Mouse (Mus musculus): ENCODE measurements around the gene Tomm40l. TPM values are rescaled to one million over a fixed set of nuclear protein-coding genes. Genes with fewer than 3 reads are reported as not detected.
A peak's percentile ranks its signal among the peaks of the same experiment; 100 is the strongest.

The Tomm40l gene
- polyA plus RNA-seq, 1 experiment from 2014 or later, result 29.8 TPM

DNA sequence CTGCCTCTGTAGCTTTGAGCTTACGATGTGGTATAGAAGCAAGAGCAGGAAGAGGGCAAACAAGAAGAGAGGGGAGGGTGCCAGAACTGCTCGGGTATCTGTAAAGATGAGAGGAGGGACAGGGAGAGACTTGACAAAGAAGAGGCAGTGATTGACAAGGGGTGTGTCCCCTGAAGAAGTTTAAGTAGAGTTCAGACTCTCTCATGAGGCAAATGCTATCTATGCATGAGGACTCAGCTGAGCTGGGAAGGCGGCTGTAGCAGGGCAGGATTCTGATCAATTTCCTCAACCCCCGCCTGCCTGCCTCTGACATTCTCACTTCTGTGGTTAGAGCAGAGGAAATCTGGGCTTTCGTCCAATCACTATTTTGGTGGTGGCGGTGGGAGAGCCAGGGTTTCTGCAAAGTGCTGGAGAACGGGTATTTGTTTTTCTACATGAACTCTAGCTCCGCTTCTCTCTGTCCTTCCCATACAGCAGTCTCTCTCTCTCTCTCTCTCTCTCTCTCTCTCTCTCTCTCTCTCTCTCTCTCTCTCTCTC, 40.3 kb upstream of the Tomm40l start:
- Histone ChIP-seq H3K36me3 (peaks cover 22% of the 10 kb centered on the region), H3K9ac (no peak overlapping the region), H3K4me1 (peaks cover 19% of the 10 kb centered on the region), H3K4me2 (peak overlapping the region; percentile 47), H3K27me3 (no peaks in the 10 kb centered on the region), H3K27ac (peak overlapping the region; percentile 91), H3K4me3 (peak overlapping the region; percentile 25), H3K9me3 (no peaks in the 10 kb centered on the region)
- ATAC-seq (ENCODE audit: insufficient number of reproducible peaks, low FRiP score, low TSS enrichment, low read depth), result peak; percentile 76
- WGBS, result 2% methylated on average over 8 of the region's 8 CpGs

GRCm38 (mm10) chr1:171260316-171260715, 38.0 kb upstream of the Tomm40l start:
- no peak overlapping the region for H3K4me2 ChIP-seq
- ATAC-seq (ENCODE audit: insufficient number of reproducible peaks, low FRiP score, low TSS enrichment, low read depth), result no peak
- no peaks in the 10 kb centered on the region for H3K9me3 ChIP-seq
- peaks cover 37% of the 10 kb centered on the region for H3K36me3 ChIP-seq
- peaks cover 19% of the 10 kb centered on the region for H3K4me1 ChIP-seq
- no peak overlapping the region for H3K9ac ChIP-seq
- WGBS, result 80% methylated on average over 3 of the region's 3 CpGs
- H3K4me3 ChIP-seq, result no peak overlapping the region
- H3K27ac ChIP-seq, result no peak overlapping the region
- H3K27me3 ChIP-seq, result no peaks in the 10 kb centered on the region

DNA sequence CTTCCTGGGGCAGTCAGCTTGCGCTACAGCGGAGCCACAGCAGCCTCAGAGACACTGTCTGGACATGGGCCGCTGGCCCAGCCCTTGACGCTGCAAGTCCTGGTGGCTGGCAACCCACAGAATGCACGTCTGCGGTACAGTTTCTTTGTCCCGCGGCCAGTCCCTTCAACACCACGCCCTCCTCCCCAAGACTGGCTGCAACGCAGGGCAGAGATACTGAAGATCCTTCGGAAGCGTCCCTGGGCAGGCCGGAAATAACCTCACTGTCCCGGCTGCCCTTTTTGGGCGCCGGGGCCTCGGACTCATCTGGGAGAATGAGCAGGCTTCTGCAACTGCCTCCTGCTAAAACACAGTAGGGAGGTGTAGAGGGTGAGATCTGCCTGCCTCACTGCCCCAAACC, 36.6 kb upstream of the Tomm40l start:
- Histone ChIP-seq H3K4me1 (peaks cover 18% of the 10 kb centered on the region), H3K9ac (no peak overlapping the region), H3K27me3 (no peaks in the 10 kb centered on the region), H3K36me3 (peaks cover 48% of the 10 kb centered on the region), H3K9me3 (no peaks in the 10 kb centered on the region), H3K27ac (no peak overlapping the region), H3K4me3 (no peak overlapping the region), H3K4me2 (no peak overlapping the region)
- no peak for ATAC-seq (ENCODE audit: insufficient number of reproducible peaks, low FRiP score, low TSS enrichment, low read depth)
- 83% methylated on average over 17 of the region's 17 CpGs for WGBS

GRCm38 (mm10) chr1:171257781-171258180, 35.5 kb upstream of the Tomm40l start:
- Histone ChIP-seq H3K9me3 (no peaks in the 10 kb centered on the region), H3K4me2 (no peak overlapping the region), H3K27me3 (no peaks in the 10 kb centered on the region), H3K4me1 (peaks cover 15% of the 10 kb centered on the region), H3K36me3 (peaks cover 50% of the 10 kb centered on the region), H3K9ac (no peak overlapping the region), H3K4me3 (no peak overlapping the region), H3K27ac (no peak overlapping the region)
- 89% methylated on average over 9 of the region's 9 CpGs for WGBS
- ATAC-seq (ENCODE audit: insufficient number of reproducible peaks, low FRiP score, low TSS enrichment, low read depth), result no peak

GRCm38 (mm10) chr1:171256937-171257548, 34.7 kb upstream of the Tomm40l start:
- Histone ChIP-seq H3K27me3 (no peaks in the 10 kb centered on the region), H3K36me3 (peaks cover 50% of the 10 kb centered on the region)
- no peak for ATAC-seq (ENCODE audit: insufficient number of reproducible peaks, low FRiP score, low TSS enrichment, low read depth)

DNA sequence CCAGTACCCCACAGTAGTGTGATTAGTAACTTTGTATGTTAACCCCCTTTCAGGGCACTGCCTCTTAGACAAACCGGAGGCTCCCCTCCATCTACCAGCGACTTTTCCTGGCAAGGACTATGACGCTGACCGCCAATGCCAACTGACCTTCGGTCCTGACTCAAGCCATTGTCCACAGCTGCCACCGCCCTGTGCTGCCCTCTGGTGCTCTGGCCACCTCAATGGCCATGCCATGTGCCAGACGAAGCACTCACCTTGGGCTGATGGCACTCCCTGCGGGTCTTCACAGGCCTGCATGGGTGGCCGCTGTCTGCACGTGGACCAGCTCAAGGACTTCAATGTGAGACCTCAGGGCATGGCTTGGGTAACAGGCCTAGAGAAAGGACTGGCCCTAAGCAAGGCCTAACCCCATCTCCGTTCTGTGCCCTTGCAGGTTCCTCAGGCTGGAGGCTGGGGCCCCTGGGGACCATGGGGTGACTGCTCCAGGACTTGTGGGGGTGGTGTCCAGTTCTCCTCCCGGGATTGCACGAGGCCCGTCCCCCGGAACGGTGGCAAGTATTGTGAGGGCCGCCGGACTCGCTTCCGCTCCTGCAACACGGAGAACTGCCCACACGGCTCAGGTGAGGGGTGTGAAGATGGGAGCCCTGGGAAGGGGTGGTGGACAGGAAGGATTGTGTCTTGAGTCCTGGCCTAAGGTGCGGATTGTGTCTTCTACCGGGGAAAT, 33.9 kb upstream of the Tomm40l start:
- Histone ChIP-seq H3K4me1 (peaks cover 21% of the 10 kb centered on the region), H3K9me3 (no peaks in the 10 kb centered on the region), H3K36me3 (peaks cover 50% of the 10 kb centered on the region), H3K27me3 (no peaks in the 10 kb centered on the region), H3K4me3 (no peak overlapping the region), H3K4me2 (no peak overlapping the region), H3K9ac (no peak overlapping the region), H3K27ac (no peak overlapping the region)
- 89% methylated on average over 24 of the region's 24 CpGs for WGBS
- no peak for ATAC-seq (ENCODE audit: insufficient number of reproducible peaks, low FRiP score, low TSS enrichment, low read depth)

More at GRCm38 (mm10) chr1:171256937-171257548, 34.7 kb upstream of the Tomm40l start:
- Histone ChIP-seq H3K9ac (no peak overlapping the region), H3K4me3 (no peak overlapping the region), H3K27ac (no peak overlapping the region), H3K4me2 (no peak overlapping the region), H3K9me3 (no peaks in the 10 kb centered on the region), H3K4me1 (peaks cover 15% of the 10 kb centered on the region)
- 66% methylated on average over 15 of the region's 15 CpGs for WGBS

GRCm38 (mm10) chr1:171252415-171252814, 30.1 kb upstream of the Tomm40l start:
- H3K27me3 ChIP-seq, result no peaks in the 10 kb centered on the region
- ATAC-seq (ENCODE audit: insufficient number of reproducible peaks, low FRiP score, low TSS enrichment, low read depth), result no peak
- peaks cover 26% of the 10 kb centered on the region for H3K36me3 ChIP-seq
- H3K4me3 ChIP-seq, result peak overlapping the region; percentile 41
- H3K9me3 ChIP-seq, result no peaks in the 10 kb centered on the region
- 35% methylated on average over 17 of the region's 17 CpGs for WGBS
- H3K4me1 ChIP-seq, result peaks cover 58% of the 10 kb centered on the region
- peak overlapping the region; percentile 91 for H3K27ac ChIP-seq
- peak overlapping the region; percentile 23 for H3K9ac ChIP-seq
- peak overlapping the region; percentile 58 for H3K4me2 ChIP-seq

DNA sequence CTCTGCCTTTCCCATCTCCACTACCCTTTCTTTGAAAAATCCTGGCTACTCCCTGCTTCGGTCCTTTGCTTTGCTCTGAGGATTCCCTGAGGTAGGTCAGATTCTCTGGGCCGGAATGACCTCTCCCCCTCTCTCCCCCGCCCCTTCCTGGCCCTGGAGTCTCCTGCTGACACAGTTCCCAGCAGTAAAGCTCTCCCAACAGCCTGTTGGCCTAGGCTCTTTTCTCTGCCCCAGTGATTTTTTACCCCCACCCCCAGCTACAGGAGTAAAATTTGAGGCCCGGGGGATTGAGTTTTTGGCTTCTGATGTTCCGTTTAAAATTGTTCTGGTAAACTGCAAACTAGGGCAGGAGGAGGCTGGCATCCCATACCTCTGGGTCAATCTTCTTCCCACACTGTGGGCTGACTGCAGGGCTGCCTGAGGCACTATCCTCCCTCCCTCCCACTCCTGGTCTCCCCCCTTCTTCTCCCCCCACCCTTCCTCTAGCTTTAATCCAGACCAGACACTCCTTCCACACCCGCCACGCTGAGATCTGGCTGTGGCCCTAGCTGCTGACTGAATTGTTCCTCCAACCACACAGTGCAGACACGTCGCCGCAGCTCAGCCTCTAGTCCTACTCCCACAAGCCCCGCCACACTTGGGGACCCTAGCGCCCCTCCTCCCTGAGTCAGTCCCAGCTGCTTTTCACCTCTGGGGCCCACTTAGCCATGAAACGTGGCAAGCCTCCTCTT, 29.4 kb upstream of the Tomm40l start:
- H3K4me2 ChIP-seq, result peak overlapping the region; percentile 58
- H3K4me1 ChIP-seq, result peaks cover 60% of the 10 kb centered on the region
- H3K27me3 ChIP-seq, result no peaks in the 10 kb centered on the region
- peak overlapping the region; percentile 91 for H3K27ac ChIP-seq
- H3K9me3 ChIP-seq, result no peaks in the 10 kb centered on the region
- WGBS, result 4% methylated on average over 13 of the region's 13 CpGs
- peak overlapping the region; percentile 41 for H3K4me3 ChIP-seq
- ATAC-seq (ENCODE audit: insufficient number of reproducible peaks, low FRiP score, low TSS enrichment, low read depth), result peak; percentile 69
- H3K36me3 ChIP-seq, result peaks cover 25% of the 10 kb centered on the region
- peak overlapping the region; percentile 29 for H3K9ac ChIP-seq

DNA sequence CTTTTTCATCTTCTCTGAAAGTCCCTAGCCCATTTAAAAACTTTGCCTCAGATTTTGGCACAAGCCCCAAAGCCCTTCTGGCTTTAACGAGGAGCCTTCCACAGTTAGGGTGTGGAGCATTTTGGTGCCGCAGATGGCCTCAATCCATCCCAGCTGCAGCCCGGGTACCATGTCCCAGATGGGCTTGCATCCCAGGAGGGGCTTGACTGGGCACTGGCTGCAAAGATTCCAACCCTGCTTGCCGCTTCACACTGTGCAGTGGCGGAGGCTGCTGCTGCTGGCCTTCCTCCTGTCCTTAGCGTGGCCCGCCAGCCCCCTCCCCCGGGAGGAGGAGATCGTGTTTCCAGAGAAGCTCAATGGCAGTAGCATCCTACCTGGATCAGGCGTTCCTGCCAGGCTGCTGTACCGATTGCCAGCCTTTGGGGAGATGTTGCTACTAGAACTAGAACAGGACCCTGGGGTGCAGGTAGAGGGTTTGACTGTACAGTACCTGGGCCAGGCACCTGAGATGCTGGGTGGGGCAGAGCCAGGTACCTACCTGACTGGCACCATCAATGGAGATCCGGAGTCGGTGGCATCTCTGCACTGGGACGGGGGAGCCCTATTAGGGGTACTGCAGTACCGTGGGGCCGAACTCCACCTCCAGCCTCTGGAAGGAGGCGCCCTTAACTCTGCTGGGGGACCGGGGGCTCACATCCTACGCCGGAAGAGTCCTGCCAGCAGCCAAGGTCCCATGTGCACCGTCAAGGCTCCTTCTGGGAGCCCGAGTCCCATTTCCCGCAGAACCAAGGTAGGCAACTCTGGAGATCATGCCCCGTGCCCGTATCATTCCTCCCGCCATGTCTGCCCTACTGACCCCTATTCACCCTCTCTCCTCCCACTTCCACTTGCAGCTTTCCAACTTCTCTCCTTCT, 28.6 kb upstream of the Tomm40l start, which contains the start of gene Ndufs2:
Gene Ndufs2, minus strand, starts transcription at position 709 of the 914 bp plus-strand sequence.
- Histone ChIP-seq H3K4me2 (peak within 1 kb of the TSS; percentile 58), H3K36me3 (peaks cover 18% of the 10 kb centered on the region), H3K27me3 (no peaks in the 10 kb centered on the region), H3K9me3 (no peaks in the 10 kb centered on the region), H3K9ac (peak within 1 kb of the TSS; percentile 29), H3K4me1 (peaks cover 65% of the 10 kb centered on the region), H3K27ac (peak within 1 kb of the TSS; percentile 91), H3K4me3 (peak within 1 kb of the TSS; percentile 41)
- 13% methylated on average over 26 of the region's 26 CpGs for WGBS
- ATAC-seq (ENCODE audit: insufficient number of reproducible peaks, low FRiP score, low TSS enrichment, low read depth), result peak; percentile 19; the same call in 1 of the 2 replicates

GRCm38 (mm10) chr1:171249913-171250600, 27.7 kb upstream of the Tomm40l start, which contains the start of gene Adamts4:
Adamts4 (plus strand) TSS chr1:171250421.
- peaks cover 72% of the 10 kb centered on the region for H3K4me1 ChIP-seq
- no peaks in the 10 kb centered on the region for H3K27me3 ChIP-seq
- peak within 1 kb of the TSS; percentile 58 for H3K4me2 ChIP-seq
- H3K9ac ChIP-seq, result peak within 1 kb of the TSS; percentile 29
- ATAC-seq (ENCODE audit: insufficient number of reproducible peaks, low FRiP score, low TSS enrichment, low read depth), result no peak
- no peaks in the 10 kb centered on the region for H3K9me3 ChIP-seq
- peak within 1 kb of the TSS; percentile 41 for H3K4me3 ChIP-seq
- WGBS, result 12% methylated on average over 5 of the region's 5 CpGs
- H3K27ac ChIP-seq, result peak within 1 kb of the TSS; percentile 91
- H3K36me3 ChIP-seq, result peaks cover 18% of the 10 kb centered on the region
